Mouse (Mus musculus) embryonic facial prominence, embryonic 11.5 days (tissue): ENCODE results near the gene Rhbdd3. TPM values are rescaled to one million over a fixed set of nuclear protein-coding genes. Genes with fewer than 3 reads are reported as not detected.

Experiments
- ATAC-seq: fragments of 200-750 bp; cut with Nextera tagmentation; replicated peaks from 2 replicates; pipeline ENCODE4 v1.8.0; 2017; ENCODE audit warnings: low read depth; ENCODE audit not compliant: insufficient number of reproducible peaks, low FRiP score, low TSS enrichment
- DNase-seq: peaks from one replicate; pipeline ENCODE4 v3.0.0-alpha.2; 2015; ENCODE audit warnings: low spot score
- H3K27ac ChIP-seq: fragments of 300-500 bp; sonication (generic); replicated peaks from 2 replicates; pipeline ENCODE4 v1.5.1; 2014; ENCODE audit warnings: mild to moderate bottlenecking, low read depth, low read length, control low read depth
- H3K27me3 ChIP-seq: fragments of 300-500 bp; sonication (generic); 2 replicates; pipeline ENCODE4 v1.6.1; 2014; ENCODE audit warnings: mild to moderate bottlenecking, low read length, moderate library complexity, mixed read lengths; ENCODE audit not compliant: control insufficient read depth, insufficient read depth
- H3K36me3 ChIP-seq: fragments of 300-500 bp; sonication (generic); replicated peaks from 2 replicates; pipeline ENCODE4 v1.6.1; 2014; ENCODE audit warnings: low read depth, mild to moderate bottlenecking, low read length, moderate library complexity, mixed read lengths; ENCODE audit not compliant: control insufficient read depth, insufficient read depth
- H3K4me1 ChIP-seq: fragments of 300-500 bp; sonication (generic); 2 replicates; pipeline ENCODE4 v1.6.1; 2014; ENCODE audit warnings: low read length, mixed read lengths; ENCODE audit not compliant: control insufficient read depth, insufficient read depth
- H3K4me2 ChIP-seq: fragments of 300-500 bp; sonication (generic); 2 replicates; pipeline ENCODE4 v1.6.1; 2014; ENCODE audit warnings: low read depth, mild to moderate bottlenecking, control low read depth, low read length, moderate library complexity
- H3K4me3 ChIP-seq: fragments of 300-500 bp; sonication (generic); 2 replicates; pipeline ENCODE4 v1.5.1; 2014; ENCODE audit warnings: low read depth, low read length, control low read depth
- H3K9ac ChIP-seq: fragments of 300-500 bp; sonication (generic); replicated peaks from 2 replicates; pipeline ENCODE4 v1.6.1; 2014; ENCODE audit warnings: mild to moderate bottlenecking, control low read depth, low read length
- H3K9me3 ChIP-seq: fragments of 300-500 bp; sonication (generic); replicated peaks from 2 replicates; pipeline ENCODE4 v1.6.1; 2016; ENCODE audit warnings: mild to moderate bottlenecking, low read length, inconsistent platforms, mixed read lengths; ENCODE audit not compliant: control insufficient read depth
- WGBS: fragments of 180-500 bp; shearing (Covaris S2); extraction: QIAGEN DNeasy Blood & Tissue Kit; methylation state at CpG from one replicate; pipeline ENCODE4 v1.1.7; 2014; 5-methylcytosine and 5-hydroxymethylcytosine counted together
- polyA plus RNA-seq: library from polyadenylated mRNA; unstranded; fragments of >200 nt; fragmentation: Nextera tagmentation; extraction: Ambion mirVana; gene quantifications from 2 replicates; pipeline ENCODE4 v1.2.1, GENCODE M21; 2014

Gene Rhbdd3
- polyA plus RNA-seq, 1 experiment from 2014 or later, result 15.3 TPM

DNA sequence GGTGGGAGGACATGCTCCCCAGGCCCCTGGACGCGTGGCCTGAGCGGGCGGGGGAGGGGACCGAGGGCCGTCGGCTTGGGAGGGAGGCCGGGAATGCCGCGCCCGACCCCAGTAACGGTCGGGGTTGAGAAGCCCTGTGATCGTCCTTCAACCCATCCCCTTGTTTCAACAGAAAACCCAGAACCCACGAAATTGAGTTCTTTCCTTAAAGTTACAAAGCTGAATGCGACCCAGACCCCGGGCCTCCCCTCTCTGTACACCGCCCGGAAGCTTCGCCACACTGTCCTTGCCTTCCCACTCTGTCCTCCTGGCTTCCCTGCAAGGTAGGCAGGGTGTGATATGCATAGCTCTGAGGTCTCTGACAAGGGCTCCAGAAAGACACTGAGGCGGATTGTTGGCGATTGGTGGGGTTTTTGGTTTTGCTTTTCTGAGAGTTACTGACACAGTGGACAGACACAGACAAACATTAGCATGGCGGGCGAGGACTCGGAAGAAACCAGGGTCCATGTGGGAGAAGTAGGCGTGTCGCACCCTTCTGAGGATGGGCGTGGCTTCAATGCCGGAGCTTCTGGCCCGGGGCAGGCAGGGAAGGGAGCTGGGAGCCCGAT, 954 bp downstream of the Rhbdd3 start:
- Histone ChIP-seq H3K27me3 (no peaks in the 10 kb centered on the region), H3K9ac (peak overlapping the region; percentile 97), H3K27ac (peak overlapping the region; percentile 96), H3K4me3 (peak overlapping the region; percentile 99), H3K36me3 (no peaks in the 10 kb centered on the region), H3K4me2 (peak overlapping the region; percentile 86), H3K4me1 (no peaks in the 10 kb centered on the region), H3K9me3 (no peaks in the 10 kb centered on the region)
- WGBS, result under 1% methylated on average over 31 of the region's 31 CpGs
- DNase-seq (peak; percentile 90), ATAC-seq (peak; percentile 72)

DNA sequence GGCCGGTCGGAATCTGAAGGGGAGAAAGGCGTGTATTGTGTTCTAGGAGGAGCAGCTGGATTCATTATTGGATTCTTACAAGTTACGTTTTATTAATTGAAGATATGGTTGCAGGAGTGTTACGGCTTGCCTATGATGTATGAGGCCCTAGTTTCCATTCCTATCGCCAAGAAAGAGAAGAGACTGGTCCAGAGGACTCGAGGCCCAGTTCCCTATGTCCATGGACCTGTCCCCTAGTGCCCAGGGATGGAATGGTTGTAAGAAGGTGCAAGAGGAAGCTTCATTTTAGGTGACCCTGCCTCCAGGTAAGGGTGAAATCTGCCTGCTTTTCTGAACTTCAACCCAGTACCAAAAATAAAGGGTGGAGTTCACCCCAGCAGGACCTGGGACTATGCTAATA, 1.6 kb downstream of the Rhbdd3 start:
- Histone ChIP-seq H3K9me3 (no peaks in the 10 kb centered on the region), H3K4me2 (peak overlapping the region; percentile 86), H3K9ac (peak overlapping the region; percentile 97), H3K27ac (no peak overlapping the region), H3K4me1 (no peaks in the 10 kb centered on the region), H3K36me3 (no peaks in the 10 kb centered on the region), H3K27me3 (no peaks in the 10 kb centered on the region), H3K4me3 (peak overlapping the region; percentile 99)
- DNase-seq (peak; percentile 44), ATAC-seq (no peak)
- WGBS, result 1% methylated on average over 7 of the region's 7 CpGs

DNA sequence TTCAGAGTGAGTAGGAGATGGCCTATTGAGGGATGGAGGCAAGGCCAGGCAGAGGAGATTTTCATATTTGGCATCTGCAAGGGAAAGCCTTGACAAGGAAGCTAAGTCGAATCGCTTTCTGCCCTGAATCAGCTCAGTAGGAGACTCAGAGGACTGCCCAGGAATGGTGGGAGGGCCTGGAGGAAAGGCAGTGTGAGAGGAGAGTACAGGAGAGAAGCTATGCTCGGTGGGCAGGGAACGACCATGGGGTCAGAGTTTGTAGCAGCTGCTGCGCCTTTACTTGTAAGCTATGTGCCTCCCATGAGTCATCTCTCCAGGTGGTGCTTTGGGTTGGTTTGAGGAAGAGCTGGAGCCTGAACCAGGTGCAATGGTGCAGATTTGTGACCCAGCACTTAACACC, 2.1 kb downstream of the Rhbdd3 start:
- no peak overlapping the region; the same call in 1 of the 2 replicates for H3K4me2 ChIP-seq
- 50% methylated on average over 5 of the region's 5 CpGs for WGBS
- H3K9me3 ChIP-seq, result no peaks in the 10 kb centered on the region
- no peak overlapping the region for H3K27ac ChIP-seq
- DNase-seq, result no peak
- H3K27me3 ChIP-seq, result no peaks in the 10 kb centered on the region
- no peak overlapping the region for H3K9ac ChIP-seq
- no peaks in the 10 kb centered on the region for H3K36me3 ChIP-seq
- H3K4me3 ChIP-seq, result no peak overlapping the region; the same call in 1 of the 2 replicates
- H3K4me1 ChIP-seq, result no peaks in the 10 kb centered on the region
- no peak for ATAC-seq

DNA sequence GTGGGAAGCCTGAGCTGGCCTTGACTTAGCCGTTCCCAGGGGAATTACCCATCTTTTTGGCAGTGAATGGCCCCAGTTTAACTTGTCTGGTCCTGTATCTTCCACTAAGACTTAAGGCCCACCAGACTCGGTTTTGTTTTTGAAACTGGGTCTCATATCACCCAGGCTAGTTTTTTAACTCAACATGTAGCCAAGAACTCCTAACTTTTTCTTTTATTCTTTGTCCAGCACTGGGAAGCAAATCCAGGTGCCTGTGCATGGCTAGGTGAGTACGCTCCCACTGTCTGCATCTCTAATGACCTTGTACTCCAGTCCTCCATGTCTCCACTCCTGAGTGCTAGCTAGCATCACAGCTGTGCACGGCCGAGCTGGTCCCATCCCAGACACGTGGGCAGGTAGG, 2.9 kb downstream of the Rhbdd3 start:
- H3K4me3 ChIP-seq, result no peak overlapping the region
- H3K9ac ChIP-seq, result no peak overlapping the region
- no peaks in the 10 kb centered on the region for H3K4me1 ChIP-seq
- H3K27ac ChIP-seq, result no peak overlapping the region
- no peaks in the 10 kb centered on the region for H3K9me3 ChIP-seq
- ATAC-seq (no peak), DNase-seq (no peak)
- H3K36me3 ChIP-seq, result no peaks in the 10 kb centered on the region
- 85% methylated on average over 6 of the region's 6 CpGs for WGBS
- no peaks in the 10 kb centered on the region for H3K27me3 ChIP-seq
- H3K4me2 ChIP-seq, result no peak overlapping the region

DNA sequence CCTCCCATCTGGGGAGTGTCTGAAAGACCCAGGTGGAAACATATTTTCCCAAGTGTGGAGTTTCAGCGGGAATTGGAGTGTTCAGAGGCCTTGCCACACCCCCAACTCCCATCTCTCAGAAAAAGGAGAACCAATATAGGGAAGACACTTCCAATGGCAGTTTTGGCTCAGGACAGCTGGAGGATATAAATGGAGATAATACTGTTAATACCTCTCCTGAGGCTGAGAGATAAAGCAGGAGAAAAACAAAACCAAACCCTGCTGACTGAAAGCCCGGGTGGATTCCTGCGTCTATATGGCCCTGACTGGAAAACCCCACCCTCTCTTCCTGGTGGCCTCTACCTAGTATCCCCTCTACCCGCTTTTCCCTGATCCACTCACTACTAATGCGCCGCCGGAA, 3.7 kb downstream of the Rhbdd3 start:
- Histone ChIP-seq H3K9ac (no peak overlapping the region), H3K4me3 (no peak overlapping the region), H3K27me3 (no peaks in the 10 kb centered on the region), H3K4me1 (no peaks in the 10 kb centered on the region), H3K4me2 (no peak overlapping the region), H3K36me3 (no peaks in the 10 kb centered on the region), H3K9me3 (no peaks in the 10 kb centered on the region), H3K27ac (no peak overlapping the region)
- WGBS, result 90% methylated on average over 7 of the region's 7 CpGs
- DNase-seq (no peak), ATAC-seq (no peak)

DNA sequence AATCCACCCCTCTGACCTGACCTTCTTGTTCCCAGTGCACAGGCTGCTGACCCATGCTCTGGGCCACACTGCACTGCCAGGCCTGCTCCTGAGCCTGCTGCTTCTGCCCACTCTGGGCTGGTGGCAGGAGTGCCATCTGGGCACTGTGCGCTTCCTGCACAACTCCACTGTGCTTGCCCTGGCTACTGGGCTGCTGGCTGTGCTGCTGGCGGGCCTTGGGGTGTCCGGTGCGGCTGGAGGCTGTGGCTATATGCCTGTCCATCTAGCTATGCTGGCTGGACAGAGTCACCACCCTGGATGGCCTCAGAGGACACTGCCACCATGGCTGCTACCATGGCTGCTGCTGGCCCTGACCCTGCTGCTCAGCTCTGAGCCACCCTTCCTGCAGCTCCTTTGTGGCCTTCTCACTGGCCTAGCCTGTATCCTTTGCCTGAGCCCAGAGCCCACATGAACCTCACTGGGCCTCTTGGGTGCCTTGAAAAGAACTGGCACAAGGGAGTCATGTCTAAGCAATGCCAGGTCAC, 5.3 kb downstream of the Rhbdd3 start:
- no peak overlapping the region for H3K4me3 ChIP-seq
- H3K4me1 ChIP-seq, result no peaks in the 10 kb centered on the region
- no peaks in the 10 kb centered on the region for H3K27me3 ChIP-seq
- ATAC-seq, result no peak
- no peaks in the 10 kb centered on the region for H3K36me3 ChIP-seq
- H3K9ac ChIP-seq, result no peak overlapping the region
- no peak overlapping the region for H3K4me2 ChIP-seq
- no peaks in the 10 kb centered on the region for H3K9me3 ChIP-seq
- no peak overlapping the region for H3K27ac ChIP-seq
- DNase-seq, result no peak
- WGBS, result 86% methylated on average over 4 of the region's 4 CpGs

DNA sequence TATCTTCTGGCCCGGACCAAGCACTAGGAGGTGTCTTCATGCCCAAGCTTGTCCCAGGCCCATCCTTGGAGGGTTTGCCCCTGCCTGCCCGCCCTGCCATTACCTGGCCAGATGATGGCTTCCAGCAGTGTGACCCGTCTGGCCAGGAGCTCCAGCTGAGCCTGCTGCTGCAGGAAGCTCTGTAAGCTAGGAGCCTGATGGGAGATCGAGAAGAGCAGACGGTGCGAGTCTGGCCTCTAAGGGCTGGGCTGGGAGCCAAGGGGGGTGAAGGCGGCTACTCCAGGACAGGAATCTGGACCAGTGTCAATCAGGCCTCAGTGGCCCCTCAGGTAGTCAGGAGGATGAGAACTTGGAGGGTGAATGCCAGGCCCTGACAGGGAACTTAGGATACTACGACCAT, 10.7 kb downstream of the Rhbdd3 start:
- Histone ChIP-seq H3K4me3 (no peak overlapping the region), H3K9me3 (no peaks in the 10 kb centered on the region), H3K27ac (no peak overlapping the region), H3K27me3 (no peaks in the 10 kb centered on the region), H3K4me1 (no peaks in the 10 kb centered on the region), H3K4me2 (no peak overlapping the region), H3K9ac (no peak overlapping the region), H3K36me3 (no peaks in the 10 kb centered on the region)
- DNase-seq (no peak), ATAC-seq (no peak)
- 70% methylated on average over 8 of the region's 8 CpGs for WGBS

DNA sequence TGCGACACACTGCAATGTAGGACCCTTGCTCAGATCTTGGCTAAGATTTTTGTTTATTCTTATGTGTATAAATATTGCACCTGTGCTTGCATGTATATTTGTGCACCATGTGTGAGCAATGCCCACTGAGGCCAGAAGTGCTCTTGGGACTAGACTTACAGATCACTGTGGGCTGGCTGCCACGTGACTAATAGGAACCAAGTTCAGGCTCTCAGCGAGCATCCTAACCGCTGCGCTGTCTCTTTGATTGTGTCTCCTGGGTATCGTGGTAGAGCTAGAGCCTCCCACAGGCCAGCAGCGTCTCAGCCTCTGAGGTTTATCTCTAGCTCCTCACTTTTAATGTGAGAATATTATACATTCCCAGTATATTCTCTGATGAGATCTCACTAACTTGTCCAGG, 14.9 kb downstream of the Rhbdd3 start:
- Histone ChIP-seq H3K27me3 (no peaks in the 10 kb centered on the region), H3K4me2 (no peak overlapping the region), H3K4me3 (no peak overlapping the region), H3K36me3 (no peaks in the 10 kb centered on the region), H3K4me1 (no peaks in the 10 kb centered on the region), H3K9ac (no peak overlapping the region), H3K27ac (no peak overlapping the region), H3K9me3 (no peaks in the 10 kb centered on the region)
- ATAC-seq (no peak), DNase-seq (no peak)
- 82% methylated on average over 7 of the region's 7 CpGs for WGBS
